Mouse (Mus musculus) Patski (cell line): ENCODE data around the gene Stk40. TPM values are rescaled to one million over a fixed set of nuclear protein-coding genes. Genes with fewer than 3 reads are reported as not detected.
"Not testable (repeated sequence)": the region's sequence is repeated elsewhere in the genome, so short reads cannot be mapped to it uniquely, and the experiment has no call there.

Experiments
- ATAC-seq: fragments of 100-300 bp; one replicate; pipeline ENCODE4 v1.8.0; 2021
- CTCF ChIA-PET: fragments of 350-600 bp; sonication (Branson Sonifier 250); formaldehyde crosslinking; loops from one replicate; lab custom pipeline; 2022; ENCODE audit warnings: inconsistent platforms; lab: Charles Lee
- POLR2A ChIA-PET: fragments of 350-600 bp; sonication (Branson Sonifier 250); formaldehyde crosslinking; loops from one replicate; lab custom pipeline; 2022; ENCODE audit warnings: antibody characterized with exemption, inconsistent platforms; lab: Charles Lee
- DNase-seq: peaks from one replicate; pipeline ENCODE4 v3.0.0-alpha.2; 2011; ENCODE audit warnings: low read depth, low spot score
- H3K27me3 ChIP-seq: fragments of 371-371 bp; one replicate; pipeline ENCODE4 v1.5.1; 2021
- CTCF ChIP-seq: fragments of 100-300 bp; IDR thresholded peaks from one replicate; pipeline ENCODE4 v1.5.1; 2021
- in situ Hi-C: fragments of 300-500 bp; cut with MboI; formaldehyde crosslinking; loops from 3 replicates; pipeline ENCODE4 v1.11.1; 2018; ENCODE audit warnings: low pct_unique_long_range_greater_than_20kb, mixed read lengths
- polyA plus RNA-seq: library from polyadenylated mRNA; unstranded; gene quantifications from one replicate; pipeline ENCODE4 v1.2.3, GENCODE M21; 2021

Stk40 gene
- polyA plus RNA-seq, 1 experiment from 2014 or later = 11.8 TPM

- no peak for ATAC-seq
- no peak for TF ChIP-seq CTCF
- DNase-seq = no peak
- in situ Hi-C loops = no loop called here
- POLR2A ChIA-PET = no interaction called here
- CTCF ChIA-PET = interaction anchor here (1.4 kb wide), 1 partner anchor 19 kb away, joined by 4 read pairs; no protein-coding TSS in a partner anchor
- H3K27me3 ChIP-seq = no peaks in the 10 kb centered on the region
These were observed 58.2 kb downstream of the Stk40 start for GRCm38 (mm10) chr4:126161986-126162385.

DNA sequence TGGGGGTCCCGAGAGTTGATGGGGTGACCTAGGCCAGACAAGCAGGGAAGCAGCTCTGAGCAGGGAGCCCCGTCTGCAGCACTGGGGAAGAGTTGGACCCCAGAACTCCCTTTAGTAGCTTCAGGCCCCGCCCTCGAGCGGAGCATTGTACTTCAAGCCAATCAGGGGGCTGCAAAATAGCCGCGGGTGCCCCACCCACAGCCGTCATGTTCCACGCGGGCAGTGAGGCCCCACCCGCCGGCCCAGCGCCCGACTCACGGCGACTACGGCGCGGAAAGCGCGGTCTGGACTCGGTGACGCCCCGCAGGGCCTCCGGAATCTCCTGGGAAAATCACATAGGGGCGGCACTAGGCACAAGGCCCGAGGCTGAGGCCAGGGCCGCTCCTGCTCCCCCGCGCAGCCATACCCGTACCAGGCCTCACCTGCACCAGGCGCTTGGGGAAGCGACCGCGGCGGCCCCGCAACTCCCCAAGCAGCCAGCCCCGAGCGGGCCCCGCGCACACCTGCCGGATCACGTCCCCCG lies 58.8 kb downstream of the Stk40 start:
- no peaks in the 10 kb centered on the region for H3K27me3 ChIP-seq
- no peak for TF ChIP-seq CTCF
- ATAC-seq (no peak), DNase-seq (no peak)
- ChIA-PET POLR2A (interaction anchor here (1.0 kb wide), 1 partner anchor 10 kb away, joined by 4 read pairs; no protein-coding TSS in a partner anchor), CTCF (interaction anchor here (1.4 kb wide), 1 partner anchor 19 kb away, joined by 4 read pairs; no protein-coding TSS in a partner anchor)
- in situ Hi-C loops = no loop called here

DNA sequence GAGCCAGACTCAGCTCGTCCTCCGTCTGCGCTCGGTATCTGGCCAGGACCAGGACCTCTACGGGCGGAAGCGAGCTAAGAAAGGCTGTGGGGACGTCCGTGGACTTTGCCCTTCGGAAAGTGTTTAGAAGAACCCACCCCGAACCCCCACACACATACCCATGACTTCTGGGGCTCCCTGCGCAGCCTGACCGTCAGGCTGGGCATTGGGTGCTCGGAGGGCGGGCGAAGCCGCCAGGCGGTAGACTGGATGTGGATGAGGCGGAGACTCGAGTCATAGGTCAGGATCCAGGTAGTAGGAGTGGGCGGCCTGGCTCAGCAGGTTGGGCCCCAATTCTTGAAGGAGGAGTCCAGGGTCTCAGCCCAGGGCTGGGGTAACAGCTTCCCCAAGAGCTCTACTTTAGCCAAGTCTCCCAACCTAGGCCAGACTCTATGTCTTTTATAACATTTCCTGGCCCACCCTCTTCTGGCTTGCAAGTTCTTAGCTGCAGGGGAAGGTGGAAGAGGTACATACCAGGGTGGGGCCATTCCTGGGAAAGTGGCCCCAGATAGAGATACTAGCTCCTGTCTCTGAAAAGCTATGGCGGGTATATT lies 59.4 kb downstream of the Stk40 start, which contains the start of gene Sh3d21:
Sh3d21 (minus strand) TSS at position 425 of the 593 bp plus-strand sequence.
- in situ Hi-C loops = no loop called here
- POLR2A ChIA-PET = interaction anchor here (1.0 kb wide), 1 partner anchor 11 kb away, joined by 4 read pairs; no protein-coding TSS in a partner anchor
- CTCF ChIA-PET = no interaction called here
- DNase-seq = no peak
- TF ChIP-seq CTCF = no peak
- no peak for ATAC-seq
- H3K27me3 ChIP-seq = no peaks in the 10 kb centered on the region

GRCm38 (mm10) chr4:126163685-126164084 lies 59.9 kb downstream of the Stk40 start:
- ATAC-seq (no peak), DNase-seq (no peak)
- H3K27me3 ChIP-seq = no peaks in the 10 kb centered on the region
- no peak for TF ChIP-seq CTCF
- CTCF ChIA-PET = no interaction called here
- in situ Hi-C loops = no loop called here
- POLR2A ChIA-PET = interaction anchor here (1.0 kb wide), 1 partner anchor 11 kb away, joined by 4 read pairs; no protein-coding TSS in a partner anchor

DNA sequence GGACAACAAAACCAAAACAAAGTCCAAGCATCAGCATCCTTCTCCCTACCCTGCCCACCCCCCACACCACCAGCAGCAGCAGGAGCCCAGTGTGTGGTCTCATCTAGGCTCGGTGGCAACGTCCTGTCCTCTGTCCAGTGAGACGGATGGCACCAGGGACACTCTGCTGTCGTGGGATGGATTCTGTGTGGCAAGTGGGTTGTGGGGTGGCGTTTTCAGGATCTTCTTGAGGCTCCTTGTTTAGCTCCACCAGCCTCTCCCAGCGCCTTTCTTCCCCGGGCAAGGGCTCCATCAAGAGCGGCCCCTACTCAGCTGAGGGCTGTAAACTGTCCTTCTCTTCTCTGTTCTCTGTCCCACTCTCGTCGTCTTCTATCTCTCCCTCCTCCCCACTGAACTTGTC lies 61.3 kb downstream of the Stk40 start:
- DNase-seq, H3K27me3 ChIP-seq, ATAC-seq, POLR2A ChIA-PET, in situ Hi-C loops: not testable (repeated sequence)
- CTCF ChIA-PET = interaction anchor here (1.6 kb wide), 1 partner anchor 15 kb away, joined by 3 read pairs; no protein-coding TSS in a partner anchor

GRCm38 (mm10) chr4:126166084-126166483 lies 62.3 kb downstream of the Stk40 start:
- POLR2A ChIA-PET = interaction anchor here (0.6 kb wide), 1 partner anchor 24 kb away, joined by 3 read pairs; no protein-coding TSS in a partner anchor
- H3K27me3 ChIP-seq = no peaks in the 10 kb centered on the region
- in situ Hi-C loops = no loop called here
- TF ChIP-seq CTCF = no peak
- no peak for DNase-seq
- CTCF ChIA-PET = interaction anchor here (1.6 kb wide), 1 partner anchor 14 kb away, joined by 3 read pairs; no protein-coding TSS in a partner anchor
- no peak for ATAC-seq

DNA sequence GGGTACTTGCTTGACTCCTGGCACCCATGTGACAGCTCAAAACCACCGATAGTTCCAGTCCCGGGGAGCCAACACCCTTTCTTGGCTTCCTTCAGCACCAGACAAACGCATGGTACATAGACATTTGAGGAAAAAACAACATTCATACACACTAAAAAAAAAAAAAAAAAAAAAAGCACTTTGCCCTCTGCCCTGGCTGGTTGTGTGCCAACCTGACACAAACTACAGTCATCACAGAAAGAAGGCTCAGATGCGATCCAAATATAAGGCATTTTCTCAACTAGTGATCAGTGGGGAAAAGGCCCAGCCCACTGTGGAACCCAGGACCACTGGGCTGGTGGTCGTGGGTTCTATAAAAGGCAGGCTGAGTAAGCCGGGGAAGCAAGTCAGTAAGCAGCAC lies 65.1 kb downstream of the Stk40 start:
- CTCF ChIA-PET = no interaction called here
- POLR2A ChIA-PET = interaction anchor here (1.0 kb wide), 1 partner anchor 9 kb away, joined by 3 read pairs; no protein-coding TSS in a partner anchor
- TF ChIP-seq CTCF = no peak
- H3K27me3 ChIP-seq = no peaks in the 10 kb centered on the region
- no peak for ATAC-seq
- in situ Hi-C loops = no loop called here
- DNase-seq = no peak

DNA sequence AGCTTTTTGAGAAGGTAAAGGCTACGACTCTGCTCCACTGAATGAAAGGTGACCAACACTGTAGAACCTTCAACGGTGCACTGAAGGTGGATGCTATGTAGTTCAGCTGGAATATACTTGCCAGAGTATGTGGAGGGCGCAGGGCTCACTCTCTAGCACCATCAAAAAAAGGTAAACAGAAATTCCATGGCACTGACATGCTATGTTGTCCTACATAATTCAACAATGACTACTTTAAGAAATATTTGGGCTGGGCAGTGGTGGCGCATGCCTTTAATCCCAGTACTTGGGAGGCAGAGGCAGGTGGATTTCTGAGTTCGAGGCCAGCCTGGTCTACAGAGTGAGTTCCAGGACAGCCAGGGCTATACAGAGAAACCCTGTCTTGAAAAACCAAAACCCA lies 67.0 kb downstream of the Stk40 start:
- H3K27me3 ChIP-seq, POLR2A ChIA-PET, in situ Hi-C loops, DNase-seq, CTCF ChIA-PET, ATAC-seq: not testable (repeated sequence)

DNA sequence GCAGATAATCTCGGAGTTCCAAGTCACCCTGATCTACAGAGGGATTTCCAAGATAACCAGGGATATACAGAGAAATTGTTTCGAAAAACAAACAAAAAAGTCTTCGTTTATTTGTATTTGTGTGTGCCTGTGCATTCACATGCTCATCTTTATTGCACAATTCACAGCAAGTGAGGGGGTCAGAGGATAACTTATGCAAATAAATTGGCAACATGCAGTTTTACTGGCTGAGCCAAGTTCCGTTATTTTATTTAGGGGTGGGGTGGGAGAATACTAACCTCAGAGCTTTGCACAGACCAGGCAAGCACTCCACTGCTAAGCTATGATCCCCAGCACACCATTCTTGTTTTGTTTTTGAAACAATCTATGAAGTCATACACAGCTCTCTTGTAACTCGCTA lies 70.0 kb downstream of the Stk40 start:
- ChIA-PET CTCF (interaction anchor here (1.0 to 1.5 kb wide), 2 partner anchors 9 to 15 kb away, joined by 4 read pairs; no protein-coding TSS in a partner anchor), POLR2A (interaction anchor here (1.1 kb wide), 1 partner anchor 21 kb away, joined by 3 read pairs; no protein-coding TSS in a partner anchor)
- DNase-seq = no peak
- in situ Hi-C loops = no loop called here
- H3K27me3 ChIP-seq = no peaks in the 10 kb centered on the region
- no peak for ATAC-seq
- no peak for TF ChIP-seq CTCF

- ATAC-seq, DNase-seq, in situ Hi-C loops, CTCF ChIA-PET, H3K27me3 ChIP-seq: not testable (repeated sequence)
- POLR2A ChIA-PET = interaction anchor here (1.4 kb wide), 1 partner anchor 16 kb away, joined by 6 read pairs; no protein-coding TSS in a partner anchor
These were observed 72.2 kb downstream of the Stk40 start for GRCm38 (mm10) chr4:126175980-126176379.
